Mouse (Mus musculus) myocyte (in vitro differentiated cells): Measurements from ENCODE around the gene Rptor. TPM values are rescaled to one million over a fixed set of nuclear protein-coding genes. Genes with fewer than 3 reads are reported as not detected.

Experiments
- H3K27me3 ChIP-seq: one replicate; pipeline ENCODE4 v1.6.1; 2011; ENCODE audit not compliant: control insufficient read depth, insufficient read depth, insufficient read length
- H3K36me3 ChIP-seq: one replicate; pipeline ENCODE4 v1.6.1; 2011; ENCODE audit not compliant: control insufficient read depth, insufficient read depth
- H3K4me2 ChIP-seq: one replicate; pipeline ENCODE4 v1.6.1; 2011; ENCODE audit warnings: low read depth, control low read depth
- H3K4me3 ChIP-seq: one replicate; pipeline ENCODE4 v1.5.1; 2011; ENCODE audit warnings: mild to moderate bottlenecking, control low read depth, moderate library complexity
- H3K79me2 ChIP-seq: one replicate; pipeline ENCODE4 v1.6.1; 2011; ENCODE audit not compliant: control insufficient read depth, insufficient read depth
- H3ac ChIP-seq: one replicate; pipeline ENCODE4 v1.6.1; 2011; ENCODE audit not compliant: control insufficient read depth, insufficient read length
- CEBPB ChIP-seq: IDR thresholded peaks from 2 replicates; pipeline ENCODE4 v1.6.1; 2011; ENCODE audit warnings: mild to moderate bottlenecking, moderate library complexity; ENCODE audit not compliant: poor library complexity, insufficient read depth, severe bottlenecking
- E2F4 ChIP-seq: IDR thresholded peaks from one replicate; pipeline ENCODE4 v1.6.1; 2011; ENCODE audit warnings: mild to moderate bottlenecking, control low read depth, moderate library complexity; ENCODE audit not compliant: insufficient read depth
- MAX ChIP-seq: IDR thresholded peaks from one replicate; pipeline ENCODE4 v1.6.1; 2011; ENCODE audit warnings: low read depth, mild to moderate bottlenecking, control low read depth
- MYOD1 ChIP-seq, 3 experiments: IDR thresholded peaks; one replicate each; pipeline ENCODE4 v1.6.1; 2011; ENCODE audit warnings: control low read depth in 2 of 3, low read depth in 2 of 3, mild to moderate bottlenecking in 2 of 3, moderate library complexity in 1 of 3; ENCODE audit not compliant: insufficient read length in 2 of 3, control insufficient read depth in 1 of 3
- MYOG ChIP-seq, 3 experiments: IDR thresholded peaks; one replicate each; pipeline ENCODE4 v1.6.1; 2011; ENCODE audit warnings: control low read depth in 2 of 3, low read depth in 2 of 3, mild to moderate bottlenecking in 2 of 3; ENCODE audit not compliant: insufficient read length in 2 of 3, control insufficient read depth in 1 of 3, insufficient read depth in 1 of 3
- POLR2A ChIP-seq: IDR thresholded peaks from one replicate; pipeline ENCODE4 v1.6.1; 2011; ENCODE audit warnings: low read depth, mild to moderate bottlenecking, control low read depth, moderate library complexity; ENCODE audit not compliant: insufficient read length
- POLR2AphosphoS2 ChIP-seq: IDR thresholded peaks from one replicate; pipeline ENCODE4 v1.6.1; 2011; ENCODE audit warnings: low read depth, control low read depth; ENCODE audit not compliant: insufficient read length
- REST ChIP-seq: IDR thresholded peaks from one replicate; pipeline ENCODE4 v1.6.1; 2011; ENCODE audit warnings: mild to moderate bottlenecking, control low read depth, moderate library complexity; ENCODE audit not compliant: insufficient read depth, insufficient read length
- SRF ChIP-seq: IDR thresholded peaks from one replicate; pipeline ENCODE4 v1.6.1; 2011; ENCODE audit warnings: low read depth; ENCODE audit not compliant: control insufficient read depth, insufficient read length
- TCF12 ChIP-seq: IDR thresholded peaks from one replicate; pipeline ENCODE4 v1.6.1; 2011; ENCODE audit warnings: mild to moderate bottlenecking, control low read depth; ENCODE audit not compliant: poor library complexity, insufficient read depth, severe bottlenecking
- TCF3 ChIP-seq: IDR thresholded peaks from one replicate; pipeline ENCODE4 v1.6.1; 2011; ENCODE audit warnings: low read depth, control low read depth; ENCODE audit not compliant: insufficient read length
- USF1 ChIP-seq: IDR thresholded peaks from one replicate; pipeline ENCODE4 v1.6.1; 2011; ENCODE audit warnings: low read depth, mild to moderate bottlenecking, control low read depth, moderate library complexity
- polyA plus RNA-seq: library from polyadenylated mRNA; unstranded; fragments of >200 nt; fragmentation: generic; extraction: Trizol; gene quantifications from one replicate; pipeline ENCODE4 v1.2.1, GENCODE M21; 2012; ENCODE audit warnings: missing spikeins

Rptor gene
- polyA plus RNA-seq, 1 experiment, result 59.5 TPM

- H3K36me3 ChIP-seq, result peaks cover 28% of the 10 kb centered on the region
- H3K27me3 ChIP-seq, result no peaks in the 10 kb centered on the region
- TF ChIP-seq MYOG (IDR thresholded peaks at IDR 0.05; ENCODE audit: control insufficient read depth in 1 of 3, insufficient read depth in 1 of 3, insufficient read length in 2 of 3, low read depth in 2 of 3) (peak in 2 of 3 experiments; percentile 54 to 71), MYOD1 (IDR thresholded peaks at IDR 0.05; ENCODE audit: control insufficient read depth in 1 of 3, insufficient read length in 2 of 3, low read depth in 2 of 3) (peak in 1 of 3 experiments; percentile 79), TCF12 (no peak), CEBPB (no peak)
- H3K4me3 ChIP-seq, result no peak overlapping the region
- H3K79me2 ChIP-seq, result no peaks in the 10 kb centered on the region
- no peak overlapping the region for H3K4me2 ChIP-seq
- no peak overlapping the region for H3ac ChIP-seq
Measured at GRCm38 (mm10) chr11:119879573-119879972, 276.9 kb downstream of the Rptor start.

GRCm38 (mm10) chr11:119883646-119884045 is 280.9 kb downstream of the Rptor start:
- Histone ChIP-seq H3K4me3 (no peak overlapping the region), H3K27me3 (no peaks in the 10 kb centered on the region), H3K36me3 (peaks cover 12% of the 10 kb centered on the region), H3ac (no peak overlapping the region), H3K79me2 (no peaks in the 10 kb centered on the region), H3K4me2 (no peak overlapping the region)
- TF ChIP-seq MAX (no peak), POLR2AphosphoS2 (no peak), REST (no peak), POLR2A (no peak), MYOD1 (IDR thresholded peaks at IDR 0.05; ENCODE audit: control insufficient read depth in 1 of 3, insufficient read length in 2 of 3, low read depth in 2 of 3) (no peak), TCF3 (no peak), TCF12 (no peak), CEBPB (no peak), MYOG (IDR thresholded peaks at IDR 0.05; ENCODE audit: control insufficient read depth in 1 of 3, insufficient read depth in 1 of 3, insufficient read length in 2 of 3, low read depth in 2 of 3) (no peak), USF1 (no peak), SRF (no peak), E2F4 (no peak)

GRCm38 (mm10) chr11:119889966-119890365 is 287.3 kb downstream of the Rptor start:
- peaks cover 33% of the 10 kb centered on the region for H3K36me3 ChIP-seq
- TF ChIP-seq MAX, result no peak
- TF ChIP-seq CEBPB, result no peak
- TF ChIP-seq SRF, result no peak
- TF ChIP-seq TCF3, result no peak
- no peak for TF ChIP-seq POLR2A
- TF ChIP-seq POLR2AphosphoS2, result no peak
- no peak for TF ChIP-seq E2F4
- no peak for TF ChIP-seq MYOD1 (IDR thresholded peaks at IDR 0.05; ENCODE audit: control insufficient read depth in 1 of 3, insufficient read length in 2 of 3, low read depth in 2 of 3)
- no peak for TF ChIP-seq REST
- no peak for TF ChIP-seq MYOG (IDR thresholded peaks at IDR 0.05; ENCODE audit: control insufficient read depth in 1 of 3, insufficient read depth in 1 of 3, insufficient read length in 2 of 3, low read depth in 2 of 3)
- no peak for TF ChIP-seq USF1
- no peak for TF ChIP-seq TCF12
- no peaks in the 10 kb centered on the region for H3K27me3 ChIP-seq
- H3ac ChIP-seq, result no peak overlapping the region
- H3K79me2 ChIP-seq, result no peaks in the 10 kb centered on the region
- H3K4me3 ChIP-seq, result no peak overlapping the region
- no peak overlapping the region for H3K4me2 ChIP-seq

- Histone ChIP-seq H3K4me3 (no peak overlapping the region), H3ac (no peak overlapping the region), H3K4me2 (no peak overlapping the region), H3K79me2 (no peaks in the 10 kb centered on the region), H3K27me3 (no peaks in the 10 kb centered on the region), H3K36me3 (peaks cover 32% of the 10 kb centered on the region)
- TF ChIP-seq SRF, result no peak
- TF ChIP-seq MYOG (IDR thresholded peaks at IDR 0.05; ENCODE audit: control insufficient read depth in 1 of 3, insufficient read depth in 1 of 3, insufficient read length in 2 of 3, low read depth in 2 of 3), result peak in 1 of 3 experiments; percentile 10
- peak in 1 of 3 experiments; percentile 35 for TF ChIP-seq MYOD1 (IDR thresholded peaks at IDR 0.05; ENCODE audit: control insufficient read depth in 1 of 3, insufficient read length in 2 of 3, low read depth in 2 of 3)
Measured at GRCm38 (mm10) chr11:119891601-119892215, 289.0 kb downstream of the Rptor start.

GRCm38 (mm10) chr11:119893667-119894236 is 291.0 kb downstream of the Rptor start:
- Histone ChIP-seq H3K4me2 (no peak overlapping the region), H3ac (no peak overlapping the region), H3K36me3 (peaks cover 46% of the 10 kb centered on the region), H3K79me2 (no peaks in the 10 kb centered on the region), H3K27me3 (no peaks in the 10 kb centered on the region), H3K4me3 (no peak overlapping the region)
- TF ChIP-seq POLR2A (no peak), MYOD1 (IDR thresholded peaks at IDR 0.05; ENCODE audit: control insufficient read depth in 1 of 3, insufficient read length in 2 of 3, low read depth in 2 of 3) (peak in 1 of 3 experiments; percentile 8)
